Mouse (Mus musculus): ENCODE measurements around the gene Gm17359.

The Gm17359 gene

GRCm38 (mm10) chr3:79349311-79349710, 12.8 kb downstream of the Gm17359 start:
- DNase-seq (ENCODE audit: low spot score) = no peak

GRCm38 (mm10) chr3:79358721-79359120, 22.3 kb downstream of the Gm17359 start:
- no peak for DNase-seq (ENCODE audit: low spot score)

DNA sequence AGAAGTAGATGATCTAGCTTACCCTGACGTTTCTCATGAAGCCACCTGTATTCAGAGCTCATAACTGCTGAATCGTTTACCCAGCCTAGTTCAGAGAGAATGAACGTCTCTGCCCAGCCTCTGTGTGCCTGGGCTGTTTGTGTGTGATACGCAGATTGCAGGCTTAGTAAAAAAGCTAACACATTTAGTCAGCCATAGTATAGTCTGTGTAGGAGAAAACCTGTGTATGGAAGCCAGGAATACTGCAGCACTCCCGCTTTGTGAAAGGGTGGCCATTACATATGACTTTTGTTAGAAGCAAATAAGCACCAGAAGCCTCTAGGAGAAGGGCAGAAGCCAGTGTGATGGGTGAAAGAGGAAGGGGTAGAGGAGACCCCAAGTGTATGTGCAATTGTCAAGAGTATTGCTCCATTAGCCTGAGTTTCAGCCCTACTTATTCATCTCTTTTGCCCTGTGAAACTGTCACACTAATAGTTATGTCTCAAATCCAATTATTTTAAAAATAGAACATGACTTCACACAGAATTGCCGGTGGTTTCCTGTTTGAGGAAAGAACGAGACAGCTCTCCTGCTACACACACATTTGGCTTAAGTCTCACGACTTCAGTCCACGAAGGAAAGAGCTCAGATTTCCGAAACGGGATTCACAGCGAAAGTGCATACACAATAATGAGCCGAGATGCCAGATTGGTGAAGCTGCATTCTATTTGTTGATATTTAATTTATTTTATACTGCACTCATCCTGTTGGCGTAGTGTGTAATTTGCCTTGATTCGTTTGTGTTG, 24.0 kb downstream of the Gm17359 start:
- DNase-seq (ENCODE audit: low spot score) = no peak

DNA sequence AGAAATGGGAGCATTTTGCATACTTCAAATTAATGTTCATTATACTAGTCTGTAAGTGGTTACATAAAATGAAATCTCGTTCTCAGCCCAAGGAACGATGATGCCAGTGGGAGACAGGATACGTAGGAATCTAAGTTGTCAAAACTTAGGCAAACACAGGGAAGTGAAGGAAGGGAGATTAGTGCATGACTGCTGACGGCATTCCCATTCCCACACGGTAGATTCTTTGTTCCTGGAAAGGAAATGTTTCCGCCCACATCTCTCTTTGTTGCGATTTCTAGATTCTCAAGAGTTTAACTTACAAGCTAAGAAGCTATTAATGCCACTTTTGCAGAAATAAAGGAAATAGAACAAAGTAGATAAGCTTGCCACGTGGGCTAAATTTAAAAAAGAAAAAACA, 29.6 kb downstream of the Gm17359 start:
- DNase-seq (ENCODE audit: low spot score) = no peak

DNA sequence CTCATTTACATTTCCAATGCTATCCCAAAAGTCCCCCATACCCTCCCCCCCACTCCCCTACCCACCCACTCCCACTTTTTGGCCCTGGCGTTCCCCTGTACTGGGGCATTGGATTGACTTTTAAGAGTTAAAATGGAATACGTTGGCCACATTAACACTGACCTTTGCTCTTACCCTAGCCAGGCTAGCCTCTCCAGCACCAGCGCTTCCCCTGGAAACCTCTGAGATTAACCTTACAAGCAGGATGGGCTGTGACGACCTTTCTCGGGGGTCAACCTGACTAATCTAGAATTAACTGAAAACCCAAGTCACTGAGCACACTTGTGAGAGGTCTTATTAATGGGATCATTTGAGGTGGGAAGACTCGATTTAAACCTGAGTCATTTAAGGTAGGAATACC, 31.8 kb downstream of the Gm17359 start:
- DNase-seq (ENCODE audit: low spot score) = no peak

- no peak for DNase-seq (ENCODE audit: low spot score)
Measured at GRCm38 (mm10) chr3:79370385-79370929, 34.0 kb downstream of the Gm17359 start.

DNA sequence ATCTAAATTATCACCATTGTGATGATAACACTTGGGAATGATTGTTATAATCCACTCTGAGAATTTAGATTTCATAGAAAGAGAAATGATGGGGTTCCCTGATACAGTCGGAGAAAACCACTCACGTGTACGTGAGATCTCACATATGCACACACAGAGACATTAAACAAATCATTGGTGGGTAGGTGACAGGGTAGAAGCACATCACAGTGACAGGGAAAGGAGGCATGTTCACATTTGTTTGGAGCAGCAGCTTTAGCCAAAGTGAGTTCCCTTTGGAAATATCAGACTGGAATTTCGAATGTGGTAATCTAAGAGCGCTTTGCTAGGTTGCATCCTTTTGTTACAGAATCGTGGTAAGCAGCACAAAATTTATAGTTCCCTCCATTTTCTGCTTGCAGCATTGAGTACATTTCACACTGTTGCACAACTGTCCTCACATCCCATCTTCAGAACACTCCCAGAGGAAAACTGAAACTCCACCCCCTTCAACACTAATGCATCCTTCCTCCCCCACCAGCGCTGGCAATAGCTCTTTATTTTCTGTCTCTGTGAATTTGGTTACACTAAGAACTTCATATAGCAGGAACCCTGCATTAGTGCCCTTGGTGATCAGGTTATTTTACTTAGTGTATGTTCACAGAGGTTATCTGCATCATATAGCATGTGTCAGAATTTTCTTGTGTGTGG, 35.2 kb downstream of the Gm17359 start:
- DNase-seq (ENCODE audit: low spot score) = no peak

DNA sequence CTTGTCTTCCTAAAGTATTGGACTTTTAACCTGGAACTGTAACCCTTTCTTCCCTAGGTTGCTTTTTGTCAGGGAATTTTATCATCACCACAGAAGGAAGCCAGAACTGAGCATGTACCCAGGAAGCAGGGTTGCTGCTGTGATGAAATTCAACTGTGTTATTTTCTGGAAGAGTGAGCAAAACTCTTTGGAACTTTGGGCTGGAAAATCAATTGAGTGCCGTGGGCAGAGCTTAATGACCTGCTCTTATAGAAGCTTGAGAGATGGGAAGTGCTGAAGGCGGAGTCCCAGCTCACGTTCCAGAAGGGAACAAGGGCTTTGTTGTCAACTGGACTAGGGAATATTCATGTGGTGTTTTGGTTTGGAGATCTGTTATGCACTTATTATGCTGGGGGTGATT, 37.5 kb downstream of the Gm17359 start:
- DNase-seq (ENCODE audit: low spot score) = no peak

DNA sequence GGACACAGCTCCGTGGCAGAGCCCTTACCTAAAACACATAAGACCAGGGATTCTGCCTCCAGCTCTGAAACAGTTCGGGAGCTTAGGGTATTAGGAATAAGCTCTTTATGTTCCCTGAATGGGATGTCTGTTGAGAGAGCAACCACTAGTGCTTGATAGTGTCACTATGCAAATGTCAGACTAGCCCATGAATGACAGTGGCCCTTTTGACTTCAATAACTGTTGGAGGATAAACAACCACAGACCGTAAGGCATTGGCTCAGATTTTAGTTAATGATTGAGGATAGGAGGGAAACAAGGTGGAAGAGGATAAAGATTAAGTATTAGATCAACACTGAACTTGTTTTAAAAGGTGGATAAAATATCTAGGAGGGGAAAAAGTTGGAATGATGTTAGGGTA, 41.6 kb downstream of the Gm17359 start:
- DNase-seq (ENCODE audit: low spot score) = no peak

DNA sequence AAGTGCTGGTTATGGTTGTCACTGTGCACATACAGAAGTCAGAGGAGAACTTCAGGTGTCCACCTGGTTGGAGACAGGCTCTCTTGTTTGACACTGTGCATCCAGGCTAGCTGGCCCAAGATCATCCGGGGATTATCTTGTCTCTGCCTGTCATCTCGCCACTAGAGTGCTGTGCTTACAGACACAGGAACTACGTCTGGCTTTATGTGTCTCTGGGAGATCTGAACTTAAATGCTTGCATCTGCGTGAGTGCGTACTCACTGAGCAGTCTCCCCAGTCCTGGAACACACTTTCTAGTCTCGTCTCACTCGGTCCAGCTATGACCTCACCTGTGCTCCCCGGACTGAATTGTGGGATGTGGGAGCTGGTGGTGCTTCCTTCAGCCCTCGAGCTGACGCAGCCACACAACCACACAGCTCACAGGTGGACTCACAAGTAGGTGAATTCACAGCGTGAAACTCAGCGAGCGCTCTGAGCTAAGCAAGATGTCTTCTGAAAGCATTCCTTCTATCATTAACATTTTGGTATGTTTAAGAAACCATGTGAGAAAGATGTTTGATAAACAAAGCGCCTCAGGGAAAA, 42.9 kb downstream of the Gm17359 start:
- no peak for DNase-seq (ENCODE audit: low spot score)

GRCm38 (mm10) chr3:79379873-79380595, 43.6 kb downstream of the Gm17359 start:
- DNase-seq (ENCODE audit: low spot score) = no peak

DNA sequence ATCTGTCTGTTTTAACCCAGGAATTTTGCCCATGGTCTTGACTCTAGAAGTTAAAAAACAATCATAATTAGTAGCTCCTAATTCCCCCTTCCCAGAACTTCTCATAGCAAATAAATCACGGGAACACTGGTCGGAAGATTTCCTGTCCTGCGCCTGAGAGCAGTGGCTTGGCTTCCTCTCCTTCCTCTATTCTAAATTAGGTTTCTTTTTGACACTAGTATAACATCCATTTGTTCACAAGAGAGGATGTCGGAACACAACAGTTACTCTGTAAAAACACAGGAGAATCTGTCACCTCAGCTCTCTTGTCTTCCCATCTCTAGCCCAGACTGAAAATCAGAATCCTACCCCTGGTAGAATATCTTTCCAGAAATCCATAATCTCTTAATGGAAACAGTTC, 44.9 kb downstream of the Gm17359 start:
- DNase-seq (ENCODE audit: low spot score) = no peak

DNA sequence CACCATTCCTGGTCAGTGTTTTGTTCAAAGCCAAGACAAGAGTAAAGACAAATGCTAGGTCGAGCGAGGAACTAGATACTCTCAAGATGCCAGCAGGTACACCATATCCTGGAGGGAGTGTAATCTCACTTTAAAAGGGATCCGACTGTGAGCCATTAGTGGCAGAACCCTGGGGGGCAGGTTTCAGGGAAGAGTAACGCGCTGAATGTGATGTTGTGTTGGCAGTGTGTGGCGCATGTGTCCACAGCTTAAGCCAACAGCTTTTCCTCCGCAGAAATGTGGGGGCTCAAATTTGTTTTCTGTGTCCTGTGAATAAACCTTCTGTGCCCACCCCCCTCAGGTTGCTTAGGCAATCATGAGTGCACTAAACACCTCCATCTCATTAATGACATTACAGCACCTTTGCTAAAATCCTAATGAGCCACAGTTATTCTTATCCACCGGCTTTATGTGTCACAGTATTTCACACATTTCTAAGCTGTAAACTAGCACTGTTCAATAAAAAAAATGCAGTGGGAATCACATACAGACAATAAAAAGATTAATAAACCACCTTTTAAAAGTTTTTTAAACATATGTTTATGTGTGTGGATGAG, 49.1 kb downstream of the Gm17359 start:
- no peak for DNase-seq (ENCODE audit: low spot score)

GRCm38 (mm10) chr3:79389081-79389480, 52.6 kb downstream of the Gm17359 start:
- DNase-seq (ENCODE audit: low spot score) = no peak

DNA sequence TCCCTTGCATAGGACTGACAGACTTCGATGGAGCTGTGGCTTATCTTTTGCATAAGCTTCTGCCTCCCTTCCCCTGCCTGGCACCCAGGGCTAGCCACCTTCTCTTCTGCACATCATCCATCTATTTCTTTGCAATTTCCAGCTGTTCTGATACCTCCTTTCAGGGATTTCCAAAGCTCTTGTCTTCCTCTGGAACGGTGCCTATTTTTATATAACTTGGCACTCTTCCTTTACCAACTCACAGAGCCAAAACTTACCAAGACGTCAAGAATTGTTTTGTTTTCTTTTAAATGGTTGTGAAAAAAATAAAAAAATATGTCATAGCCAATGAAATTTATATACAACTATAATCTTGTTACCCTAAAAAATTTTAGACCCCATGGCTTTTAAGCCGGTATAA, 64.1 kb downstream of the Gm17359 start:
- no peak for DNase-seq (ENCODE audit: low spot score)

DNA sequence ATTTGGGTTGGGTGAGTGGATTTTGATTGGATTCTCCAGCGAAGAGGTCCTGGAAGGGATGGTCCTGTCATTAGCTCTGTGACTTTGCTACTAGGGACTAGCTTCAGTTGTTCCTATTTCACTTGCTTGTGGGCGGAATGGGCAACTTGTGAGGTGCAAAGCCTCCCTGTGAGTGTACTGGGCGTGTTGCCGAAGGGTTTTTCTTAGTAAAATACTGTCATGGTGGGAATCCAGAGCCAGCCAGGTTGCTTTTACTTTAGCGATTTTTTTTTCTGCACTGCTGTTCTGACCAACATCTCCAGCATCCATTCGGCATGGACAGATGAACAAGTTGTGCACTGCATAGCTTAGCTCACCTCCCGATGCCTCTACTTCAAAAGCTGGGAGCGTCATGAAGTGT, 65.6 kb downstream of the Gm17359 start:
- DNase-seq (ENCODE audit: low spot score) = no peak

DNA sequence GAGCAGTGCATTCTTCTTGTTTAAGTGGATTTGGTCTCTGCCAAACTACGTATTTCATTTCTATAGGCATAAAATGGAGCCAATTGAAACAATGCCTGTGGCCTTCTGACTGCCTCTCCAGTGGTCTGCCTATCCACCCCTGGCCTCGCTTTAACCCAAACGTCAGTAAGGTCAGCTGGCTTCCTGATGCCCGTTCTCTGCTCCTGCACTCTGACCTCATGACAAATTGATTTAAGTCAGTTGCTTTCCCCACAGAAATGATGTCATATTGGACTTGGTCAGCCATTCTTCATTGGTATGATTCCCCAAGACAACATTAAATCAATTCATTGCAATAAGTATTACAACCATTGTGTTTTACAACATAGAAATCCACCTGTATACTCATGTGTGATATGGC, 72.1 kb downstream of the Gm17359 start:
- DNase-seq (ENCODE audit: low spot score) = no peak

- no peak for DNase-seq (ENCODE audit: low spot score)
Measured at GRCm38 (mm10) chr3:79409927-79410628, 73.6 kb downstream of the Gm17359 start.

DNA sequence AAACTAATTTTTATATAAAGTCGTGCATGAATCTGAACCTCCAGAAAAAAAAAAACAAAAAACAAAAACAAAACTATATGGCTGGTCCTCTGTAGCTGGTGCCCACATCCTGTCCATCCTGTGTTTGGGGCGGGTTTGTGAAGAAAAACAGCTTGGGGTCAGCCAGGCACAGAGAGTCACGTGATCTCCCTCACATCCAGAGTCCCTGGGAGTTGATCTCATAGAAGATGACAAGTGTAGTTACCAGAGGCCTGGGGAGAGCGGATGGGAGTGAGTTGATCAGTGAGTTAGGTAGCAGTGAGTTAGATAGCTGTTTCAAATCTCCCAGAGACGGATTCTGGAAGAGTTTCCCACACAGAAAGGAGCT, 74.2 kb downstream of the Gm17359 start:
- no peak for DNase-seq (ENCODE audit: low spot score)

- no peak for DNase-seq (ENCODE audit: low spot score)
Measured at GRCm38 (mm10) chr3:79411666-79412065, 75.2 kb downstream of the Gm17359 start.

DNA sequence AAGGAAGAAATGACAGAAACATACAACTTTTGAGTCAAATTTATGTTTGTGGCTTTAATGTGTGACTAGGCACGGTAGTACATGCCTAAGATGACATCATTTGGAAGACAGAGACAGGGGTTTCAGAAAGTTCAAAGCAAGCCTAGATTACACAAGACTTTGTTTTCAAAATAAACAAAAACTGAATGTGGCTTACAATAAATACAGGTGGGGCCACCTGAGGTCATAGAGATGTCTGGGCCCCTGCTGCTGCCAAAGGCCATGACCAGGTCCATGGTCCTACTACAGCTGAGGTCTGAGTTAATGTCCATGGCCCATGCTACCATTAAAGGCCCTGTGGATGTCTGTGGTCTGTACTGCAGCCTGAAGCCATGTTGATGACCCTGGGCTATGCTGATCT, 77.0 kb downstream of the Gm17359 start:
- no peak for DNase-seq (ENCODE audit: low spot score)
